Mouse (Mus musculus) hindbrain, embryonic 14.5 days (tissue): Measurements from ENCODE around the gene Gal3st3. TPM values are rescaled to one million over a fixed set of nuclear protein-coding genes. Genes with fewer than 3 reads are reported as not detected.
"Not testable (repeated sequence)": the region's sequence is repeated elsewhere in the genome, so short reads cannot be mapped to it uniquely, and the experiment has no call there.

Experiments used
- ATAC-seq: fragments of 200-750 bp; cut with Nextera tagmentation; 2 replicates; pipeline ENCODE4 v1.8.0; 2017; ENCODE audit warnings: moderate number of reproducible peaks, mild to moderate bottlenecking, moderate TSS enrichment, moderate library complexity; ENCODE audit not compliant: low FRiP score
- DNase-seq: peaks from one replicate; pipeline ENCODE4 v3.0.0-alpha.2; 2015; ENCODE audit warnings: low spot score
- H3K27ac ChIP-seq: fragments of 300-500 bp; sonication (generic); 2 replicates; pipeline ENCODE4 v1.5.1; 2014; ENCODE audit warnings: mild to moderate bottlenecking, moderate library complexity
- H3K27me3 ChIP-seq: fragments of 300-500 bp; sonication (generic); 2 replicates; pipeline ENCODE4 v1.6.1; 2014; ENCODE audit warnings: mild to moderate bottlenecking, low read length, mixed read lengths; ENCODE audit not compliant: control insufficient read depth, insufficient read depth
- H3K36me3 ChIP-seq: fragments of 300-500 bp; sonication (generic); replicated peaks from 2 replicates; pipeline ENCODE4 v1.6.1; 2014; ENCODE audit not compliant: control insufficient read depth, insufficient read depth
- H3K4me1 ChIP-seq: fragments of 300-500 bp; sonication (generic); replicated peaks from 2 replicates; pipeline ENCODE4 v1.6.1; 2014; ENCODE audit warnings: antibody characterized with exemption, low read length, mixed read lengths; ENCODE audit not compliant: control insufficient read depth, insufficient read depth
- H3K4me2 ChIP-seq: fragments of 300-500 bp; sonication (generic); replicated peaks from 2 replicates; pipeline ENCODE4 v1.6.1; 2014; ENCODE audit warnings: mild to moderate bottlenecking, moderate library complexity
- H3K4me3 ChIP-seq: fragments of 300-500 bp; sonication (generic); replicated peaks from 2 replicates; pipeline ENCODE4 v1.5.1; 2014; ENCODE audit warnings: mild to moderate bottlenecking, low read length
- H3K9ac ChIP-seq: fragments of 300-500 bp; sonication (generic); 2 replicates; pipeline ENCODE4 v1.6.1; 2014
- H3K9me3 ChIP-seq: fragments of 300-500 bp; sonication (generic); 2 replicates; pipeline ENCODE4 v1.6.1; 2016; ENCODE audit warnings: low read length; ENCODE audit not compliant: control insufficient read depth
- WGBS: fragments of 180-500 bp; shearing (Covaris S2); extraction: QIAGEN DNeasy Blood & Tissue Kit; methylation state at CpG from one replicate; pipeline ENCODE4 v1.1.7; 2014; 5-methylcytosine and 5-hydroxymethylcytosine counted together
- polyA plus RNA-seq: library from polyadenylated mRNA; unstranded; fragments of >200 nt; fragmentation: Nextera tagmentation; extraction: Ambion mirVana; gene quantifications from 2 replicates; pipeline ENCODE4 v1.2.1, GENCODE M21; 2014

Gal3st3 gene
- polyA plus RNA-seq, 1 experiment from 2014 or later = 34.2 TPM

- Histone ChIP-seq H3K36me3 (no peaks in the 10 kb centered on the region), H3K4me3 (no peak overlapping the region), H3K27me3 (no peaks in the 10 kb centered on the region), H3K27ac (no peak overlapping the region), H3K9me3 (no peaks in the 10 kb centered on the region), H3K4me2 (no peak overlapping the region), H3K4me1 (no peaks in the 10 kb centered on the region), H3K9ac (no peak overlapping the region)
- DNase-seq (peak; percentile 71), ATAC-seq (no peak)
- WGBS = 27% methylated on average over 5 of the region's 5 CpGs
Observed at GRCm38 (mm10) chr19:5337975-5338374, 39.8 kb downstream of the Gal3st3 start.

DNA sequence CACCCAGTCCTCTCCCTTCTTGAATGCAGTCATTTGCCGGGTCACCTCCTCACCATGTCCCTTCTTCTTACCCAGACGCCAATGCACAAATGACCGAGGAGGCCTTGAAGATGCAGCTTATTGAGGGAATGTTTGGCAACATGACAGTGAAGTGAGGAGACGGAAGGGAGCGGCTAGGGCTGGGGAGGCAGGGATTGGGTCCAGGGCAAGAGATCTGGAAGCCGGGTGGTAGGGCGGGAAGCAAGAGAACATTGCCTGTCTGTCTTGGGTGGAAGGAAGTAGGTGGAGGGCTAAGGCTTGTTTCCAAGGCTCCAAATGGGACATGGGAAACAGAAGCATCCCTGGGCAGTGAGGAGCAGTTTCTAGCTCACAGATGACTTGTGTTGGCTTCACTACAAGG, 43.2 kb downstream of the Gal3st3 start:
- no peaks in the 10 kb centered on the region for H3K27me3 ChIP-seq
- no peak overlapping the region for H3K4me2 ChIP-seq
- DNase-seq (no peak), ATAC-seq (no peak)
- H3K9me3 ChIP-seq = no peaks in the 10 kb centered on the region
- no peak overlapping the region for H3K4me3 ChIP-seq
- WGBS = 92% methylated on average over 7 of the region's 7 CpGs
- H3K4me1 ChIP-seq = no peaks in the 10 kb centered on the region
- H3K36me3 ChIP-seq = no peaks in the 10 kb centered on the region
- H3K27ac ChIP-seq = no peak overlapping the region
- H3K9ac ChIP-seq = no peak overlapping the region

DNA sequence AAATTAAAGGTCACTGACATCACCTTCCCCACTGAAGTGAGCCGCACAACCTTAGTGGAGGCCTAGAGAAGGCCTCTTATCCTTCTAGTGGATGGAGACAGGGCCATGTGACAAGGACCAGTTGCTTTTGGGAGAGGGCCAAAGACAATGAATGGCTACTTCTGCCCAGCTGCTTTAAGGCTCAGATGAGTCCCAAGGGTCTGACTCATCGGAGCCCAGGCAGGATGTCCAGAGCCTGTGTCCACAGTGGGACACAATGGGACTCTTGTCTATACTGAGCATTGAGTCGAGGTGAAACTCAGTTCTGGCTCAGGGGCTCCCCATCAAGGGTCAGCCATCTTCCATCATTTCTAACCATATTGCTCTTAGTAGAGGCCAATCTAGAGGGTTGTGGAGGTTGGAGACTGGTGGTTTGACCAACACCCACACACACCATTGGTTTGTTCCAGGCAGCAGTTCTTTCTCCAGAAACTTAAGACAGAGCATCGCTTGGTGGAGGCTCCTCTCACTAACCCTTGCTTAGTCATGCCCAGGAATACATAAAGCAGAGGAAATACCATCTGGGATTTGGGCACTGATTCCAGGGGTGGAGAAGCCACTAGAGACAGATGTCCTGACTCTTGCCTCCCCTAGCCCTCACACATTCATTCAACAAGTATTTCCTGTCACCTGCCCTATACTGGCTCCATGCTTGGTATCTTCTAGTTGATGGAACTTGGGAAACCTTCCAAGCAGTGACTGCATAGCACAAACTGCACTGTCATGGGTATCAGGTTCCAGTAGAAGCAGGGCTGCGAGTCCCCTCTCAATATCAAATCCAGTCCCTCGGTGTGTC, 47.4 kb downstream of the Gal3st3 start:
- Histone ChIP-seq H3K4me2 (no peak overlapping the region), H3K27me3 (no peaks in the 10 kb centered on the region), H3K4me3 (no peak overlapping the region), H3K4me1 (peaks cover 6% of the 10 kb centered on the region; the same call in 1 of the 2 replicates), H3K9ac (no peak overlapping the region), H3K27ac (no peak overlapping the region), H3K36me3 (no peaks in the 10 kb centered on the region), H3K9me3 (no peaks in the 10 kb centered on the region)
- no peak for DNase-seq
- WGBS = 85% methylated on average over 6 of the region's 6 CpGs
- ATAC-seq = no peak

DNA sequence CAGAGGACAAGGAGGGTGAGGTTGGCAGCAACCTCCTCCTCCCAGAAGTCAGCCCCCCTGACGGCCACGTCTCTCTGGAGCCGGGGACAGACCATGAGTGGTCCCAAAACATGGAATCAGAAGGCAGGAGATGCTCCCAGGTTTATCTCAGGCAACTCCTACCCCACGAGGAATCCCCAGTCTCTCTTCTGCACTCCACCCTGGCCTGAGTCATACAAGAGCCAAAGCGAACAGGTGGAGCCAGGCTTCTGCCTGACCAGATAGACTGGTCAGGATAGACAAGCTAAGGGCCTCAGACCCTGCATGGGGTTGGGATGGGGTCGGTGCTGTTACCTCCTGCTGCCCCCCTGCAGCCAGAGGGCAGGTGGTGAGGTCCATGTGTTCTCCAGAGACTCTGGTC, 49.9 kb downstream of the Gal3st3 start:
- no peak overlapping the region for H3K9ac ChIP-seq
- no peaks in the 10 kb centered on the region for H3K27me3 ChIP-seq
- H3K4me3 ChIP-seq = no peak overlapping the region
- H3K4me1 ChIP-seq = peaks cover 6% of the 10 kb centered on the region; the same call in 1 of the 2 replicates
- H3K4me2 ChIP-seq = no peak overlapping the region
- H3K9me3 ChIP-seq = no peaks in the 10 kb centered on the region
- no peak for DNase-seq
- H3K27ac ChIP-seq = no peak overlapping the region
- H3K36me3 ChIP-seq = no peaks in the 10 kb centered on the region
- WGBS = 84% methylated on average over 6 of the region's 6 CpGs
- no peak for ATAC-seq

DNA sequence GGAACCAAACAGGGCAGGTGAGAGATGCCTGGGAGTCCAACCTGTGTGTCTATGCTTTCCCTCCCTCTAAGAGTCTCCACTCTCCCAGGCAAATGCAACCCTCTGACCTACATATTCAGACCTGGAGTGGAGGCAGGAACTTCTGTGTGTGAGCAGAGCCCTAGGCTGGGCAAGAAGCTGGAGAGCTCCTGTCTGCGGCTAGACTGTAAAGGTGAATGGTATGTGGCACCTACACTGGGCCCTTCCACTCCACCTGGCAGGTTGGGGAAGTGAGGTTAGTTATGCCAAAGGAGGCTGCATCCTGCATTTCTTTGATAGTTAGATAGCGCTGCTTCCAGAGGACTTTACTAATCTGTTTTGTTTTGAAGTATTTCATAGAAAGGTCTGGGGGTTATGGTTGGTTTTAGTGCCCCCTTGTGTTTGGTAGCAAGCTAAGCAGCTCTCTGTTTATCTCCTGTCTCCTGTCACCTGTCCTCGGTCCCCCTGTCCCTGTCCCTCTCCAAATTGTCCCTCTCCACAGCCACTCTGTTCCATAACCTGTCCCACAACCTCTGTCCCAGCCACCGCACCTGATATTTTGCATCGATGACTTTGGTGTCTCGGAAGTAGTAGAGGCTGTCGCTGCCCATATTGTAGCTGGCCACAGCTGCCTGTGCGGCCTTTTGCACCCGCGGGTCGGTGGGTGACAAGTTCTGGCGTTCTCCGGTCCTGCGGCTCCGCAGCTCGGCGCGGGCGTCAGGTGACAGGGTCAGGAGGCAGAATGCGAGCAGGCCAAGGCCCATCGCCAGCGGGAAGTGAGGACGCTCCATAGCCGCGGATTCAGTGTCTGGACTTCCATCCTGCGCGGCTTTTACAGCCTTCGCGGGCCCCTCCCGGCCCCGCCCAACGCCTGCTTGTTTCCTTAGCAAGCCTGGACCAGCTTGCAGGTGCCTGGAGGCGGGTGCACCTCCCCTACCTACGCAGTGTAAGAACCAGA, 50.7 kb downstream of the Gal3st3 start:
- peak; percentile 27; the same call in 1 of the 2 replicates for ATAC-seq
- DNase-seq = peak; percentile 52
- no peaks in the 10 kb centered on the region for H3K27me3 ChIP-seq

GRCm38 (mm10) chr19:5349502-5349873, 51.4 kb downstream of the Gal3st3 start, which contains the start of gene Cst6:
Gene Cst6 (minus strand): TSS chr19:5349574.
- Histone ChIP-seq H3K9ac (peak within 1 kb of the TSS; percentile 66), H3K4me2 (peak within 1 kb of the TSS; percentile 76), H3K4me3 (peak within 1 kb of the TSS; percentile 30)
- not testable (repeated sequence) for H3K27me3 ChIP-seq, H3K9me3 ChIP-seq, H3K4me1 ChIP-seq, DNase-seq, ATAC-seq, H3K27ac ChIP-seq, H3K36me3 ChIP-seq
- 67% methylated on average over 6 of the region's 6 CpGs for WGBS

More for the DNA sequence above, 50.7 kb downstream of the Gal3st3 start:
- Histone ChIP-seq H3K36me3 (no peaks in the 10 kb centered on the region), H3K4me3 (peak overlapping the region; percentile 30), H3K27ac (no peak overlapping the region), H3K4me1 (peaks cover 6% of the 10 kb centered on the region; the same call in 1 of the 2 replicates), H3K9me3 (no peaks in the 10 kb centered on the region), H3K4me2 (peak overlapping the region; percentile 76), H3K9ac (peak overlapping the region; percentile 66)
- WGBS = 6% methylated on average over 34 of the region's 34 CpGs

DNA sequence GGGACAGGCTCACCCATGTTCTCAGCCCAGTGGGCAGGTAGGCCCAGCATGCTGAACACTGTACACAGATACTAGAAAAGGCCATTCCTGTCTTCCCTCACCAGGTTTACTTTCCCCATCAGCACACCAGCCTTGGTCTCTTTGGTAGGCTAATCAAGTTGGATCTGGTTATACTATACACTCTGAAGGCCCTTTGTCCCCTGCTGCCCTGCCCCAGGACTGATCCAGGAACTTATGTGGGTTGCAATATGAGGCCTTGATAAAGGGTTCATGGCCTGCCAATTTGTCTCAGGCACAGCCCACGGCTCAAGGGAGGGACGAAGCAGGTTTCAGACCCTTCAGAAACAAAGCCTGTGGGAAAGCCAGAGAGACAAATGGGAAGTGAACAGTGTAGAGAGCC, 55.5 kb downstream of the Gal3st3 start:
- H3K27me3 ChIP-seq = no peaks in the 10 kb centered on the region
- no peak for ATAC-seq
- H3K9ac ChIP-seq = no peak overlapping the region
- no peak overlapping the region for H3K4me2 ChIP-seq
- no peak overlapping the region for H3K27ac ChIP-seq
- WGBS = 72% methylated on average over 2 of the region's 2 CpGs
- no peaks in the 10 kb centered on the region for H3K36me3 ChIP-seq
- no peaks in the 10 kb centered on the region for H3K9me3 ChIP-seq
- DNase-seq = no peak
- peaks cover 6% of the 10 kb centered on the region; the same call in 1 of the 2 replicates for H3K4me1 ChIP-seq
- no peak overlapping the region for H3K4me3 ChIP-seq

DNA sequence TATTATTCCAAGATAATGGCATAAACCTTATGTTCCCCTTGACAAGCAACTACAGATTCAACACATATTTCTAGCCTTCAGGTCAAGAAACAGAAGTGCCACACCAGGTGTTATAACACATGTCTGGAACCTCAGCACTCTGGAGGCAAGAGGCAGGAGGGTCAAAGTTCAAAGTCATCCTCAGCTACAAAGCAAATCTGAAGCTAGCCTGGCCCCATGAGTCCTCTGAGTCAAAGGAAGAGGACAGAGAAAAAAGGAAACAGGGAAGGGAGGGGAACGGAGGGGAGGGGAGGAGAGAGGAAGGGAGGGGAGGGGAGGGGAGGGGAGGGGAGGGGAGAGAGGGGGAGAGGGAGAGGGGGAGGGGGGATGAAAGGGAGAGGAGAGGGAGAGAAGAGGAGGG, 57.9 kb downstream of the Gal3st3 start:
- Histone ChIP-seq H3K4me2 (no peak overlapping the region), H3K9ac (no peak overlapping the region), H3K9me3 (no peaks in the 10 kb centered on the region), H3K4me1 (no peaks in the 10 kb centered on the region), H3K36me3 (no peaks in the 10 kb centered on the region), H3K27me3 (no peaks in the 10 kb centered on the region), H3K27ac (no peak overlapping the region), H3K4me3 (no peak overlapping the region)
- DNase-seq = no peak
- no peak for ATAC-seq
- no CpG with 5 or more reads among the region's 1 CpGs for WGBS
